Mouse (Mus musculus) right cerebral cortex, adult 18-20 months (tissue): Measurements from ENCODE around the gene Magea2.
"Not testable (repeated sequence)": the region's sequence is repeated elsewhere in the genome, so short reads cannot be mapped to it uniquely, and the experiment has no call there.

Source experiments
- DNase-seq: peaks from one replicate; pipeline ENCODE4 v3.0.0; 2022; ENCODE audit warnings: mixed read lengths

Gene Magea2

GRCm38 (mm10) chrX:155093566-155093965 lies at the start of gene Magea2:
Magea2 (minus strand) TSS chrX:155093666.
- DNase-seq: not testable (repeated sequence)

- not testable (repeated sequence) for DNase-seq
Measured at GRCm38 (mm10) chrX:155128312-155128711, 34.8 kb upstream of the Magea2 start, which contains the start of gene Cldn34b2. Cldn34b2 (minus strand) TSS chrX:155128412.

- peak; percentile 8 for DNase-seq
Measured at GRCm38 (mm10) chrX:155098024-155098423, 4.6 kb upstream of the Magea2 start.

- DNase-seq: not testable (repeated sequence)
Measured at GRCm38 (mm10) chrX:155089693-155090092, 3.8 kb downstream of the Magea2 start, which contains the start of gene Magea1. Magea1 (minus strand) TSS chrX:155089793.

GRCm38 (mm10) chrX:155063045-155063444 lies 30.4 kb downstream of the Magea2 start, which contains the start of gene Magea5:
Magea5 (minus strand) TSS chrX:155063145.
- not testable (repeated sequence) for DNase-seq

- DNase-seq: not testable (repeated sequence)
Measured at GRCm38 (mm10) chrX:154995750-154996149, 97.7 kb downstream of the Magea2 start, which contains the start of gene Magea8. Magea8 (minus strand) TSS chrX:154995850.
